Mouse (Mus musculus) sigmoid colon, adult 10 weeks (tissue): ENCODE data around the gene Blmh. TPM values are rescaled to one million over a fixed set of nuclear protein-coding genes. Genes with fewer than 3 reads are reported as not detected.

Experiments used
- polyA plus RNA-seq: library from polyadenylated mRNA; stranded (reverse); fragments of 350-450 nt; fragmentation: Illumina TruSeq; extraction: RNeasy Lipid Tissue Mini Kit (QIAGEN cat#74804); gene quantifications from one replicate; pipeline ENCODE4 v1.2.3, GENCODE M21; 2014; ENCODE audit warnings: low read depth, low replicate concordance

The Blmh gene
- 127 TPM for polyA plus RNA-seq

DNA sequence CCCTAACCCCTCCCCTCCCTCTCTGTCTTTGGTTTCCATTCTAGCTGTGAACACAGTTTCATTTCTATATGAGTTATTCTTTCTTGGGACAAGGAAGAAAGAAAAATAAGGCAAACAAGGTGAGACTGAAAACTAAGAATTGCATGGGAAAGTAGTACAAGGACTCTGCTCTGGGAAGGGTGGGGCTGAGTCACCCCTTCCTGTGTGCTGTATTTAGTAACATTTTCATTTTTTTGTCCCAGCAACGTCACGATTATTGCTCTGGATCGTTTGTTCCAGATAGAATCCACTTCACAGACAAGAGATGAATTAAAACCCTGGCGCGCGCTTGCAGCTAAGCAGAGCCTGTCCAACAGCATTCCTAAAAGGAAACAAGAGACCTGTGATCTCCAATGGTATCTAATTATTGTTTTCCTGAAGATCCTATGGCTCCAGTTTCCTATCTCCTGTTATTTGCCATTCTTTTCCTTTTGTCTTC is at the start of gene Blmh:
Blmh (plus strand) TSS at position 51 of the 478 bp plus-strand sequence.

DNA sequence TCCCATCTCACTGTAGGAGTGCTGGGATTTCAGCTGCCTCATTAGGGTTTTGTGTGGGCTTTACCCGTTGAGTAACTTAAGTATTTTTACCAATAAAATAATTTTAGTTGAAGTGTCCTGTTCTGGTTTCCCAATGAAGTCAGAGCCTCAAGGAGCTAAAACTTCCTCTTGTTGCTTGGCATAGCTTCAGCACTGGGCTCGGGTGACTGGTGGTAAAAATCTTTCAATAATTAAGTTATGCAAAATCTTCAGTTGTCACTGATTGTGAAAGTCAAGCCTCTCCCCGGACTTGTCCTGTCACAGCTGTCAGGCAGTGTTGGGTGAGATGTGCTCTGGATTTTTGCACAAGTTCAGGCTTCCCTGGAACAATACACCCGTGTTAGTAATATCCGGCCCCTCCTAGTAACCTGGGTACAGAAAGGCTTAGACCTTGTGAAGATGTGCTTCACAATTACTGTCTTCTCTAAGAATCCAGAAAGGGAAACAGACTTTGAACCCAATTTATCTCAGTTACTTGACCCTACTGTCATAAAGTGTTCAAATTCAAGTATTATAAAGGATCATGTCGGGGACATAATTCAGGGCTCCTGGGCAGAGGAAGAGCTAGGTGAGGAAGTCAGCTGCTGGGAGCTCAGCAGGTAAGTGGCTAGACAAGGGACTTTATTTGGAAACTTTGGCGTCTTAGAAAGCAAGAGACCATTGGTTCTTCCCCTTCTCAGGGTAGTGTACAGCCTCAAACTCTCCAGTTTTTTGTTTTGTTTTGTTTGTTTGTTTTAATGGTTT is 22.8 kb upstream of the Blmh start, which contains the start of gene Tmigd1:
Tmigd1 (plus strand) TSS at position 581 of the 783 bp plus-strand sequence.

DNA sequence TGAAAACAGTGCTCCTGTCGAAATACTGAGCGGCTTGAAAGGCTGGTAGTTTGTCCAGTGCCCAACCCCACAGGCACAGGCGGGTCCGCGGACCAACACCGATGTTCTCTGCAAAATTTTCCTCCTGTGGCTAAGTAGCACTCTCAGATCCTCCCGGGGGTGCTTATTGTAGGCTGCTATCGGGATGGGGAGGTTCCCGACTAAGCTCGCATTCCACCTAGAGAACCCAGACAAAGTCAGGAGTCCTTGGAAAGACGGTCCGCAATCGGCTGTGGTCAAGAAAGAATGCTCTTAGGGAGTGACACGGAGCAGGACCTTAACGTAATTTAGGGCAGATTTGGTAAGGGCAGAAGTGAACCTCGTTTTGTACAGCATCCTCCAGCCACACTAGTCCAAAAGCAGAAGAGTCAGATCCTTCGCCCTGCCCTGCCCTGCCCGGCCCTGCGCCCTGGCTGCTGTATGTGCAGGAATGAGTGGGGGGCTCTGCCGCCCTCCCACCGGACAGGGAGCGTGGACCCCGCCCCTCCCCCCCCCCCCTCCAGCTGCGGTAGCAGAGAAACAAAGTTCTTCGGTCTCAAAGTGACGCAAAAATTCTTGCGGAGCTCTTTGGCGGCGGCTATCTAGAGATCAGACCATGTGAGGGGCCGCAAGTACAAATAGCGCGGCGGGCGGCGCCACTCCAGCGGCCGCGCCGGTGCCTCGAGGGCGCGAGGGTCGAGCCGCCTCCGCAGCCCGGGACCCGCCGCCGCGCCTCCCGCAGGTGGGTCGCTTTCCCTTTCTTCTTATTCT is 73.5 kb downstream of the Blmh start, which contains the start of gene Slc6a4:
Slc6a4 (plus strand) TSS at position 688 of the 789 bp plus-strand sequence.

Other genes with a start within 250 kb of the Blmh start
- 0.25 TPM for gene Trarg1, start 245.0 kb upstream of the Blmh start, polyA plus RNA-seq
- gene Gosr1, start 161.2 kb upstream of the Blmh start, polyA plus RNA-seq, result 49.3 TPM
- gene Cpd, start 77.8 kb upstream of the Blmh start, polyA plus RNA-seq, result 331 TPM
- 113 TPM for gene Tmigd1, start 22.6 kb upstream of the Blmh start, polyA plus RNA-seq
- 13.2 TPM for gene Slc6a4, start 73.8 kb downstream of the Blmh start, polyA plus RNA-seq
- 39.1 TPM for gene Nsrp1, start 153.6 kb downstream of the Blmh start, polyA plus RNA-seq